Mouse (Mus musculus) heart, embryonic 16.5 days (tissue): Measurements from ENCODE around the gene Cyb5d1. TPM values are rescaled to one million over a fixed set of nuclear protein-coding genes. Genes with fewer than 3 reads are reported as not detected.

Source experiments
- ATAC-seq: fragments of 200-750 bp; cut with Nextera tagmentation; replicated peaks from 2 replicates; pipeline ENCODE4 v1.8.0; 2017; ENCODE audit warnings: moderate number of reproducible peaks; ENCODE audit not compliant: insufficient read depth, low FRiP score; ENCODE audit errors: extremely low read depth
- H3K27ac ChIP-seq: fragments of 300-500 bp; sonication (generic); 2 replicates; pipeline ENCODE4 v1.5.1; 2014; ENCODE audit warnings: mild to moderate bottlenecking, low read length, control low read depth, moderate library complexity
- H3K27me3 ChIP-seq: fragments of 300-500 bp; sonication (generic); 2 replicates; pipeline ENCODE4 v1.6.1; 2014; ENCODE audit warnings: low read length, mixed read lengths; ENCODE audit not compliant: control insufficient read depth, insufficient read depth
- H3K36me3 ChIP-seq: fragments of 300-500 bp; sonication (generic); 2 replicates; pipeline ENCODE4 v1.6.1; 2014; ENCODE audit not compliant: control insufficient read depth, insufficient read depth
- H3K4me1 ChIP-seq: fragments of 300-500 bp; sonication (generic); 2 replicates; pipeline ENCODE4 v1.6.1; 2014; ENCODE audit warnings: low read length, mixed read lengths; ENCODE audit not compliant: control insufficient read depth, insufficient read depth
- H3K4me2 ChIP-seq: fragments of 300-500 bp; sonication (generic); 2 replicates; pipeline ENCODE4 v1.6.1; 2014; ENCODE audit warnings: low read depth, mild to moderate bottlenecking, control low read depth, low read length
- H3K4me3 ChIP-seq: fragments of 300-500 bp; sonication (generic); 2 replicates; pipeline ENCODE4 v1.5.1; 2014; ENCODE audit warnings: mild to moderate bottlenecking, control low read depth, low read length
- H3K9ac ChIP-seq: fragments of 300-500 bp; sonication (generic); 2 replicates; pipeline ENCODE4 v1.6.1; 2014; ENCODE audit warnings: low read length, control low read depth
- H3K9me3 ChIP-seq: fragments of 300-500 bp; sonication (generic); replicated peaks from 2 replicates; pipeline ENCODE4 v1.6.1; 2016; ENCODE audit warnings: low read length; ENCODE audit not compliant: control insufficient read depth
- WGBS: fragments of 180-500 bp; shearing (Covaris S2); extraction: QIAGEN DNeasy Blood & Tissue Kit; methylation state at CpG from one replicate; pipeline ENCODE4 v1.1.7; 2014; 5-methylcytosine and 5-hydroxymethylcytosine counted together
- polyA plus RNA-seq: library from polyadenylated mRNA; unstranded; fragments of >200 nt; fragmentation: Nextera tagmentation; extraction: Ambion mirVana; gene quantifications from 2 replicates; pipeline ENCODE4 v1.2.1, GENCODE M21; 2015

Cyb5d1 gene
- polyA plus RNA-seq, 1 experiment from 2014 or later, result 27.6 TPM

- Histone ChIP-seq H3K4me1 (peaks cover 12% of the 10 kb centered on the region), H3K4me3 (no peak overlapping the region), H3K27ac (no peak overlapping the region), H3K27me3 (no peaks in the 10 kb centered on the region), H3K9me3 (no peaks in the 10 kb centered on the region), H3K4me2 (no peak overlapping the region), H3K9ac (no peak overlapping the region), H3K36me3 (no peaks in the 10 kb centered on the region)
- no peak for ATAC-seq
- 85% methylated on average over 4 of the region's 4 CpGs for WGBS
Measured at GRCm38 (mm10) chr11:69375646-69376045, 19.8 kb downstream of the Cyb5d1 start.

- Histone ChIP-seq H3K27ac (no peak overlapping the region), H3K4me2 (no peak overlapping the region), H3K4me1 (peaks cover 14% of the 10 kb centered on the region), H3K36me3 (no peaks in the 10 kb centered on the region), H3K4me3 (no peak overlapping the region), H3K9me3 (no peaks in the 10 kb centered on the region), H3K9ac (no peak overlapping the region), H3K27me3 (no peaks in the 10 kb centered on the region)
- no peak for ATAC-seq
- WGBS, result 87% methylated on average over 16 of the region's 16 CpGs
Measured at GRCm38 (mm10) chr11:69373223-69373965, 22.0 kb downstream of the Cyb5d1 start.

GRCm38 (mm10) chr11:69372780-69373170 is 22.7 kb downstream of the Cyb5d1 start:
- ATAC-seq, result no peak
- H3K4me2 ChIP-seq, result no peak overlapping the region
- 57% methylated on average over 3 of the region's 3 CpGs for WGBS
- H3K36me3 ChIP-seq, result no peaks in the 10 kb centered on the region
- H3K27me3 ChIP-seq, result no peaks in the 10 kb centered on the region
- H3K27ac ChIP-seq, result peak overlapping the region; percentile 24
- H3K4me1 ChIP-seq, result peaks cover 19% of the 10 kb centered on the region
- no peaks in the 10 kb centered on the region for H3K9me3 ChIP-seq
- H3K4me3 ChIP-seq, result no peak overlapping the region
- no peak overlapping the region for H3K9ac ChIP-seq

GRCm38 (mm10) chr11:69372056-69372779 is 23.2 kb downstream of the Cyb5d1 start:
- no peaks in the 10 kb centered on the region for H3K36me3 ChIP-seq
- H3K9me3 ChIP-seq, result no peaks in the 10 kb centered on the region
- peak overlapping the region; percentile 24 for H3K27ac ChIP-seq
- peaks cover 24% of the 10 kb centered on the region for H3K4me1 ChIP-seq
- no peak for ATAC-seq
- WGBS, result 24% methylated on average over 12 of the region's 12 CpGs
- H3K4me3 ChIP-seq, result no peak overlapping the region
- H3K9ac ChIP-seq, result no peak overlapping the region; the same call in 1 of the 2 replicates
- H3K27me3 ChIP-seq, result no peaks in the 10 kb centered on the region
- H3K4me2 ChIP-seq, result 0 out of 2 replicates have a peak overlapping the region, but pooled peaks have one; percentile 8

- Histone ChIP-seq H3K9ac (no peak overlapping the region), H3K36me3 (no peaks in the 10 kb centered on the region), H3K27me3 (no peaks in the 10 kb centered on the region), H3K27ac (no peak overlapping the region), H3K4me1 (peaks cover 28% of the 10 kb centered on the region), H3K9me3 (no peaks in the 10 kb centered on the region), H3K4me2 (no peak overlapping the region), H3K4me3 (no peak overlapping the region)
- ATAC-seq, result no peak
- WGBS, result 51% methylated on average over 12 of the region's 12 CpGs
Measured at GRCm38 (mm10) chr11:69371601-69372000, 23.8 kb downstream of the Cyb5d1 start.

GRCm38 (mm10) chr11:69370817-69371215 is 24.6 kb downstream of the Cyb5d1 start:
- Histone ChIP-seq H3K4me3 (no peak overlapping the region), H3K9ac (no peak overlapping the region), H3K4me1 (peaks cover 33% of the 10 kb centered on the region), H3K36me3 (no peaks in the 10 kb centered on the region), H3K27ac (peak overlapping the region; percentile 62), H3K27me3 (no peaks in the 10 kb centered on the region), H3K4me2 (peak overlapping the region; percentile 34; the same call in 1 of the 2 replicates), H3K9me3 (no peaks in the 10 kb centered on the region)
- ATAC-seq, result no peak
- WGBS, result 32% methylated on average over 9 of the region's 9 CpGs

- H3K27me3 ChIP-seq, result no peaks in the 10 kb centered on the region
- no peaks in the 10 kb centered on the region for H3K36me3 ChIP-seq
- peak overlapping the region; percentile 62 for H3K27ac ChIP-seq
- no peak for ATAC-seq
- H3K4me1 ChIP-seq, result peaks cover 39% of the 10 kb centered on the region
- H3K4me2 ChIP-seq, result peak overlapping the region; percentile 93
- no peak overlapping the region for H3K9ac ChIP-seq
- H3K9me3 ChIP-seq, result no peaks in the 10 kb centered on the region
- WGBS, result 44% methylated on average over 2 of the region's 2 CpGs
- no peak overlapping the region; the same call in 1 of the 2 replicates for H3K4me3 ChIP-seq
Measured at GRCm38 (mm10) chr11:69369990-69370816, 25.2 kb downstream of the Cyb5d1 start.

GRCm38 (mm10) chr11:69369215-69369989 is 26.0 kb downstream of the Cyb5d1 start, which contains the start of gene Chd3:
Gene Chd3 (minus strand): TSS chr11:69369406.
- 3% methylated on average over 21 of the region's 34 CpGs for WGBS
- Histone ChIP-seq H3K9me3 (no peaks in the 10 kb centered on the region), H3K36me3 (no peaks in the 10 kb centered on the region), H3K27ac (peak within 1 kb of the TSS; percentile 91), H3K27me3 (no peaks in the 10 kb centered on the region), H3K4me1 (peaks cover 47% of the 10 kb centered on the region), H3K4me3 (peak within 1 kb of the TSS; percentile 94), H3K9ac (peak within 1 kb of the TSS; percentile 98), H3K4me2 (peak within 1 kb of the TSS; percentile 93)
- ATAC-seq, result no peak
